Mouse (Mus musculus): ENCODE data around the gene Selplg.

Gene Selplg

GRCm38 (mm10) chr5:113832490-113832901 lies at the start of gene Selplg:
Selplg (minus strand) TSS chr5:113832644.
- DNase-seq (ENCODE audit: low spot score in 2 of 2) = no peak

- no peak for DNase-seq (ENCODE audit: low spot score in 2 of 2)
These were observed 48.7 kb upstream of the Selplg start for GRCm38 (mm10) chr5:113881136-113881535.

- DNase-seq (ENCODE audit: low spot score in 2 of 2) = no peak
These were observed 46.6 kb upstream of the Selplg start for GRCm38 (mm10) chr5:113878943-113879617.

- no peak for DNase-seq (ENCODE audit: low spot score in 2 of 2)
These were observed 45.1 kb upstream of the Selplg start for GRCm38 (mm10) chr5:113877565-113877964.

GRCm38 (mm10) chr5:113876176-113876575 lies 43.7 kb upstream of the Selplg start:
- no peak for DNase-seq (ENCODE audit: low spot score in 2 of 2)

- no peak for DNase-seq (ENCODE audit: low spot score in 2 of 2)
These were observed 43.2 kb upstream of the Selplg start for GRCm38 (mm10) chr5:113875625-113876024.

- DNase-seq (ENCODE audit: low spot score in 2 of 2) = no peak
These were observed 41.9 kb upstream of the Selplg start for GRCm38 (mm10) chr5:113874063-113875024.

- peak; percentile 75 to 88 for DNase-seq (ENCODE audit: low spot score in 2 of 2)
These were observed 40.8 kb upstream of the Selplg start for GRCm38 (mm10) chr5:113872936-113873912.

GRCm38 (mm10) chr5:113871903-113872548 lies 39.6 kb upstream of the Selplg start:
- DNase-seq (ENCODE audit: low spot score in 2 of 2) = peak; percentile 66 to 68

- DNase-seq (ENCODE audit: low spot score in 2 of 2) = no peak
These were observed 38.1 kb upstream of the Selplg start for GRCm38 (mm10) chr5:113870393-113871040.

- peak in 1 of 2 experiments; percentile 67 for DNase-seq (ENCODE audit: low spot score in 2 of 2)
These were observed 36.7 kb upstream of the Selplg start for GRCm38 (mm10) chr5:113869132-113869531.

- DNase-seq (ENCODE audit: low spot score in 2 of 2) = no peak
These were observed 32.5 kb upstream of the Selplg start for GRCm38 (mm10) chr5:113864992-113865391.

GRCm38 (mm10) chr5:113863994-113864393 lies 31.6 kb upstream of the Selplg start:
- DNase-seq (ENCODE audit: low spot score in 2 of 2) = no peak

- DNase-seq (ENCODE audit: low spot score in 2 of 2) = no peak
These were observed 30.0 kb upstream of the Selplg start for GRCm38 (mm10) chr5:113862418-113862817.

GRCm38 (mm10) chr5:113861294-113861693 lies 28.9 kb upstream of the Selplg start:
- no peak for DNase-seq (ENCODE audit: low spot score in 2 of 2)

GRCm38 (mm10) chr5:113858971-113859370 lies 26.5 kb upstream of the Selplg start:
- no peak for DNase-seq (ENCODE audit: low spot score in 2 of 2)

- no peak for DNase-seq (ENCODE audit: low spot score in 2 of 2)
These were observed 26.1 kb upstream of the Selplg start for GRCm38 (mm10) chr5:113858550-113858949.

GRCm38 (mm10) chr5:113857631-113858030 lies 25.2 kb upstream of the Selplg start:
- DNase-seq (ENCODE audit: low spot score in 2 of 2) = no peak

- DNase-seq (ENCODE audit: low spot score in 2 of 2) = no peak
These were observed 24.2 kb upstream of the Selplg start for GRCm38 (mm10) chr5:113856631-113857030.

GRCm38 (mm10) chr5:113855696-113856095 lies 23.3 kb upstream of the Selplg start:
- peak; percentile 67 to 78 for DNase-seq (ENCODE audit: low spot score in 2 of 2)

Data from right cerebral cortex, postnatal 10 days (tissue).